Mouse (Mus musculus) CH12.LX (cell line): ENCODE data around the gene Brpf1.

ENCODE experiments used
- CTCF ChIP-seq, 2 experiments: IDR thresholded peaks in 1 of 2; conservative IDR thresholded peaks in 1 of 2; 2 replicates each; pipeline ENCODE4 v1.5.1; 2011 to 2012; ENCODE audit warnings: low read depth in 2 of 2, low read length in 2 of 2, improper control_type of control experiment in 1 of 2, inconsistent platforms in 1 of 2, mild to moderate bottlenecking in 1 of 2, moderate library complexity in 1 of 2
- EP300 ChIP-seq: IDR thresholded peaks from 2 replicates; pipeline ENCODE4 v1.6.1; 2011; ENCODE audit warnings: low read length, improper control_type of control experiment
- ETS1 ChIP-seq: conservative IDR thresholded peaks from 2 replicates; pipeline ENCODE4 v1.6.1; 2012; ENCODE audit warnings: low read depth, mild to moderate bottlenecking, inconsistent platforms, low read length, improper control_type of control experiment, moderate library complexity
- POLR2A ChIP-seq: IDR thresholded peaks from 2 replicates; pipeline ENCODE4 v1.6.1; 2011; ENCODE audit warnings: low read depth, mild to moderate bottlenecking, improper control_type of control experiment, low read length
- RCOR1 ChIP-seq: conservative IDR thresholded peaks from 2 replicates; pipeline ENCODE4 v1.6.1; 2012; ENCODE audit warnings: low read depth, mild to moderate bottlenecking, inconsistent platforms, low read length, improper control_type of control experiment

GRCm38 (mm10) chr6:113296639-113297038 lies 10.3 kb upstream of the Brpf1 start:
- TF ChIP-seq EP300 (no peak), POLR2A (no peak), CTCF (conservative IDR thresholded peaks at IDR 0.05 in 1 of 2, IDR thresholded peaks at IDR 0.05 in 1 of 2; ENCODE audit: low read depth in 2 of 2, low read length in 2 of 2) (no peak), ETS1 (no peak), RCOR1 (no peak)
